Mouse (Mus musculus) lung, adult 18-20 months (tissue): ENCODE results near the gene Pate2.
"Not testable (repeated sequence)": the region's sequence is repeated elsewhere in the genome, so short reads cannot be mapped to it uniquely, and the experiment has no call there.

Experiments
- DNase-seq, 2 experiments: peaks; one replicate each; pipeline ENCODE4 v3.0.0; 2022; ENCODE audit warnings: mixed read lengths in 2 of 2

Pate2 gene

DNA sequence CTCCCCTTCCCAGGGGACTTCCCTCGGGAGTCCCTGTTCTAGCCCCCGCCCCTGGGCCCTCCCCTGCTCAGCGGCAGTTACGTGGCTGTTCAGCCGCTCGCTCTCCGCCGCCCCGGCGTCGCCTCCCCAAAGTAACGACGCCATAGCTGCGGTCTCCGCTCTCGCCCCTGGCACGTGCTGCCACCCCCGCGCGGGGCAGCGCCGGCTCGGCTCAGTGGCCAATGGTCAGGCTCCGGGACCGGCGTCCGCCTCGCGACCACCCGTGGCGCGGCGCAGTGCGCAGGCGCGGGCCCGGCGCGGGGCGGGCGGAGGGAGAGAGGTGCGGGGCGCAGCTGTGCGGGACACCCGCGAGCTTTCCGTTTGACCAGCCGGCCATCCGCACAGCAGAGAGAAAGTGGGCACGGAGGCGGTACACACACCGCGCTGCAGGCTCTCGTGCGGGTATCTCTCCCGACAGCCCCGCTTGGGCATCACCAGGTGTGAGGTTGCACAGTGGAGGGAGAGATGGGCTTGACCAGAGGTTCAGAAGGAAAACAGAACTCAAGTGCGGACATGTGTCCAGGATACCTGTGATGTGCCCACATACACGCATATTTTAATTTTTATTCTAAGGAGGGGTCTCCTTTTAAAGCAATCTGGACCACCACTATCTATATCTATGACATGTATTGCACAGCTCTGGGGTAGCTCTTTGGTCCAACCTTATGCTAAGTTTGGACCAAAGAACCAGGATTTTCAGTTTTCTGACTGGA, 11.7 kb upstream of the Pate2 start, which contains the start of the genes Ddx25 and Pus3:
Gene Ddx25, minus strand, starts transcription at position 272 of the 752 bp plus-strand sequence.
Gene Pus3, plus strand, starts transcription at position 339 of the 752 bp plus-strand sequence.
- no peak for DNase-seq

DNA sequence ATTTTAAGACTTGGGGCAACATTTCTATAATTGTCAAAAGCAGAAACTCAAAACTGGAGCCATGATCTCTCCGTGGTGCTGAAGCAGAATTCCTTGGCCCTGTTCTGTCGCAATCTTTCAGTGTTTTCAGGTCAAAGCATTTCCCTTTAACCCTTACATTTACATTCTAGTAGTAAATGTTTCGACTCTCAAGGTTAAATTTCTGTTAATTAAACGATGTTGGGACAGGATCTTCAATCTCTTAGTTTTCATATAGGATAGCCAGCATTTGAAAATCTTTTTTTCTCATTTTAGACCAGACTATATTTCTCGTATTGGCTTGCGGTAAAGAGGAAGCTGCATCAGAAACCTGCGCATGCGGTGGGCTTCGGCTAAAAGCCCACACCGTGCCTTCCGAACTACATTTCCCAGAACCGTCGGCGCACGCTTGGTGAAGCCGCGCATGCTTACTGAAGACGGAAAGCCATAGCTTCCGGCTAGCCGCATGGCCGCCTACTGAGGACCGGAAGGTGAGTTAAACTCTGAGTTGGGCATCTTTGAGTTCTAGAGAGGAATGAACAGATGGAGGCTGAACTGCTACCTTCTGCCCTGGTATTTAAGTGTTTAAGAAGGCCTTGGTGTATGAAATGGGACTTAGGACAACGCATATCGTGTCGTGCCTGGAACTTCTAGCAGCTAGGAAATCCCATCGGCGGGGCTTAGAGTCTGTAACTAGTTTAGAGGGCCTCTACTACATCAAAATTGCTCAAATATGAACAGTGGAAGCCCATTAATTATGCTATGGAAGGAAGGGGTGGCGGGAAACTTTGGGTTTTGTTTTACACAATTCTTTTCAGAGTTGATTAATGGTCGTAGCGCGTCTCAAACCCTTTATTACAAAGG, 10.8 kb upstream of the Pate2 start:
- DNase-seq = peak; percentile 75 to 77

DNA sequence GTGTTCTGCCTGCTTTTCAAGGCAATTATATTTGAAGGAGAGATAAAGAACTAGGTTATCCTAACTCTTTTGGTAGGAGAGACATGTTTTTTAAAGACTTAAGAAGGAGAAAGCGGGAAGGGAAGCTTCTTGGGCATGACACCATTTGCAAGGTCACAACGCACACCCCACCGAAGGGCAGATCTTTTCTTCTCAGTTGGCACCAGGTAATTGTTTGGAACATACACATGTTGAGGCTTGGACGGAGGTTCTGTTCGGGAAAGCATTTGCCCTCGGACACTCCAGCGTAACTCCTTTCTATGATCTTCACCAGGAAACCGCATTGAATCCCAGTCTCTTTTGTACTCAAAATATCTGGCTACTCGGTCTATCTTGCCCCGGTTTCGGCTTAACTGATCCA, 9.0 kb upstream of the Pate2 start:
- no peak for DNase-seq

DNA sequence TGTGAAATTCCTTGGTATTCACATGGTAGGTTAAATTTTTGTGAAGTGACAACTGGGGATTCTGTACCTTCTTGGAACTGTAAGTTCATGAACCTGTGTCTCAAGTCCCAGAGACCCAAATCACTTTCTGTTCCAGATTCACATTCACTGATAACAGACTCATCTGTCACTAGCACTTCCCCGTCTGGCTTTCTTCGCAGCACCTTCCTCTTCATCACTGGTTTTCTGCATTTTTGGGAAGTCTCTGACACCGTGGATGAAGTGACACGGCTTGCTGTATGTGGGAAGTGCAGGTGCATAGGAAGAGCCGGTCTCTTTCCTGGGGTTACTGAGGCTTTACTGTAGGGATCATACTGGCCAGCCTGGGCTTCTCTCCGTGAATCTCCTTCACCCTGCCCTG, 8.5 kb upstream of the Pate2 start:
- DNase-seq = no peak

DNA sequence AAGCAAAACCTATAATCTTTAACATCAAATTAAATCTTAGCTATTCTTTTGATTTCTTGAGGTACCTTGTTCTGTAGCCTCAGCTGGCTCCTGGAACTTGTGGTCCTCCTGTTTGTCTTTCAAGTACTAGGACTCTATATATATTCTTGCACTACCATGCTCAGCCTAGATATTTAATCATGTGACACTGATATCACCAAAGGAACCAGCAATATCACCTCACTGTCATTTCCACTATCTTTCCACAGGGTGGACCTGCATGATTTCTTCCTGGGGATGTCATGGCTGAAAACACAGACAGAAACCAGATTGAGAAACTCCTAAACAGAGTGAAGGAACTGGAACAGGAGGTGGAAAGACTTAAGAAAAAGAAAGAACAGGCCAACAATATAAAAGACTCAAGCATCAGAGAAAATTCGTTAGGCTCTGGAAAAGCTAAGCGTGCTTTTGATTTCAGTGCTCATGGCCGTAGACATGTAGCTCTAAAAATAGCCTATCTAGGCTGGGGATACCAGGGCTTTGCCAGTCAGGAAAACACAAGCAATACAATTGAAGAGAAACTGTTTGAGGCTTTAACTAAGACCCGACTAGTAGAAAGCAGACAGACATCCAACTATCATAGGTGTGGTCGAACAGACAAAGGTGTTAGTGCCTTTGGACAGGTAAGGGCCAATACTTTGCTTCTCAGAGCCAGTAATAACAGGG, 5.4 kb upstream of the Pate2 start:
- DNase-seq = no peak

DNA sequence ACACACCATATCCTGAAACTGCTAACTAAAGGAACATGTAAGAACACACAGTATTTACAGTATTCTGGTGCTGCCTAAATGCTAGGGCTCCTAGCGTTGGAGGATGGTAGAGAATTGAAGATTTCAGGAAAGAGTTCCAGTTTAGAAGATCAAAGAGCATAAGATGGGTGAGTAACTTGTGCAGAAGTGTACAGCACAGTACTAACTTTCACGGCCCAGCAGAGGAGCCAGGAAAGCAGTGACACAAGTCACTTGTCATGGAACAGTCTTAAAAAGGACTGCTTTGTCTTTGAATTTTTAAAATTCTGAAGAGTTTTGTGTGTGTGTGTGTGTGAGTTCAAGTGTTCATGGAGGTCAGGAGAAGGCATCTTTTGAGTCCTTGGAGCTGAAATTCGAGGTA, 2.1 kb upstream of the Pate2 start:
- DNase-seq = no peak

DNA sequence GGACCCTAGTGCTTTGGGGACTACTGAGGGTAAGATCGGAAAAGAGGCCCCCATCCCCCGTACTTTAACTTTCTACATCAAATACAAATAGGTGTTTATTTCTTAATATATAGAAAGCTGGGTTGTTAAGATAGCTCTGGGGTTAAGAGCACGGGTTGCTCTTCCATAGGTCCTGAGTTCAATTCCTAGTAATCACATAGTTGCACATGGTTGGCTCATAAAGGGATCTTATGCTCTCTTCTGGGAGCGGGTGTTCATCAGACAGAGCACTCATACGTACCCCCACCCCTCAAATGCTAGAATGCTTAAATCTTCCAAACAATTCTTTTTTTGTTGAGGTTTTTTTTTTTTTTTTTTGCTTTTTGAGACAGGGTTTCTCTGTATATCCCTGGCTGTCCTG, 579 bp downstream of the Pate2 start:
- no peak for DNase-seq

DNA sequence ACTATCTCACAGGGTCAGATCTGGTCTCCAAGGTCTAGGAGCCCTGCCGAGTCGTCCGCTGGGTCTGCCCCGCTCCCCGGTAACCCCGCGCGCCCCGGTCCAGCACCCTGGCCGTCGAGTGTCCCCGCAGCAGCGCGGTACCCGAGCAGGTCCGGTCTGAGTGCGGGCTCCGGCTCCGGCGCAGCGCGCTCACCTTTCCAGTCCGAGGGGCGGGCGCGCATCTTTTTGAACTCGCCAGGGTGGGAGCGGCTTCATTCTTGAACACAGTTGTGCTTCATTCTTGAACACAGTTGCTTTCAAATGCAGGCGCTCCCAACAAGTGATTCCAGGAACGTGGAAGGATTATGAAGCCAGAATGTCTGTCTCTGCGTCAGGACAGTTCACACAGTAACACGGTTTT, 4.3 kb downstream of the Pate2 start:
- DNase-seq = no peak

DNA sequence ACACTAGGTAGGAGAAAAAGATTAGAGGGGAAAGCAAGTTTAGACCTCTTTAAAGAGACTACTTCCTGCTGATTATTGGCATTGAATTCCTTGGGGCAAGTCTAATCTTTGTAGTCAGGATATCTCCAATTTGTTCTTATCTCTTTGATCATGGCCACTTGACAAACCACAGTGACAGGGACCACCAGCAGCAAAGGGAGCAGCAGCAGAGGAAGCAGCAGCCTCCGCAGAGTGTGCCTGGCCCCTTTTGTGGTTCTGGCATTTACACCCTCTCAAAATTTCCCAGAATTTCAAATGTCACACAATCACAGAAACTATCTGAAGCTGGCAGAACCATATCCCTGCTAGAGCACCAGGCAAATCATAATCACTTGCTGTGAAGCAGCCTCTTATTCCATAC, 17.6 kb downstream of the Pate2 start:
- DNase-seq = no peak

DNA sequence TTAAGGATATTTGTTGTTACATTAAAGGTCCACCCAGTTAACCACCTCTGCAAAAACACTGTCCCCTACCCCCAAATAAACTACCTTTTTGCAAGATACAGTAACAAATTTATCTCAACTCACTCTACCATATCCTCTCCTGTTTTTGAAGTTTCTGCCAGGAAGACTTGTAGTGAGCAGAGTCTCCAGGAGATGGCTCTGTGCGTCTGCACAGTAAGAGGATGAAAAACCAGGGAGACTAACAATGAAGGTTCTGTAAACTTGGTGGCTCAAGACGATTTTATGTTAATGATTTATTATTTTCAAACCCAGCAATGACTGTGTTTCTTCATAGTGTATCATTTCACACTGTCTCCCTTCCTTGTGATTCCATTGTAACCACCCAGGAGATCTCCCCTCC, 22.8 kb downstream of the Pate2 start:
- DNase-seq = no peak

DNA sequence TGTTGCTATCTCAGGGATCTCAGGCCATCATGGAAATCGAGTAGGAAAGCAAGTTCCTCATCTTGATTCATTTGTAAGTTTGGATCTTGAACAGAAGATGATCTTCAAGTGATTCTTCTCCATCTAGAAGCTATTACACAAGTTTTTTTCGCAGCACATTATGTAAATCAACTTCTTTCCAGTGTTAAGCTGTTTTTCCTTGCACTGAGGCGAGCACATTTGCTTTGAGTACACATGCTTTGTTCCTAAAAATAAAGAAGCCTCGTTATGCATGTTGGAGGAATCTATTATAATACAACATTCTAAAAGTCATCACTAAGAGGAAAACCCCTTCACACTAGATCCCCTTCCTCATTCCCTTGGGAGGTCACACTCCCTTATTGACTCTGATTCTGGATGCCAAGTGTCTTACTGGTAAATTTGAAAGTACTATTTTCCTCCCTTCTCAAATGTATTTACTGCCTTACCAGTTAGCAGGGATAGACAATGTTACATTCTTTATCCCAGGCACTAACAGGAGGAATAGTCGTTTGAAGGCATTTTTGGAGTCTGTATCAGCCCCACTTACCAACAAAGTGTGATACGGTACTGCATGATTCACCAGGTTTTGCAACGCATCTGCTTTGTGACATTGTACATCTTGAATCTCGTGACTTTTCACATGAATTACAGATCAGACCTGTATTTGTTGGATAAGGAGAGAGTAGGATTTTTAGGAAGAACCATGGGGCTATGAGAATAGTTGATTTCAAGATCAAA, 37.7 kb downstream of the Pate2 start:
- DNase-seq = no peak

DNA sequence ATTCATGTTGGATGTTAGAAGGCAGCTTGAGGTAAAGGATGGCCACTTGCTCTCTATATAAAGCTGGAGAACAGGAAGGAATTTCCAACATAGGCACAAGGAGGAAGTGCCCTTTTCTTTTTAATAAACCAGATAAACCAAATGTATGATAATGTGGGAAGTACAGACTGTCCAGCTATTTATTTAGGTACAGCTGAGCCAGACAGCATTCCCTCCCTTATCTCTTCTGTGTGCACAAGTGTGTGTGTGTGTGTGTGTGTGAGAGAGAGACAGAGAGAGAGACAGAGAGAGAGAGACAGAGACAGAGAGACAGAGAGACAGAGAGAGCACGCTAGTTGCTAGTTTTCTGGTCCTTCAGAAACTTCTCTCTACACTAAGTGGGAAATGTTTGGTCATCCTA, 41.8 kb downstream of the Pate2 start, which contains the start of gene Pate4:
Gene Pate4, minus strand, starts transcription at position 101 of the 400 bp plus-strand sequence.
- DNase-seq = no peak

DNA sequence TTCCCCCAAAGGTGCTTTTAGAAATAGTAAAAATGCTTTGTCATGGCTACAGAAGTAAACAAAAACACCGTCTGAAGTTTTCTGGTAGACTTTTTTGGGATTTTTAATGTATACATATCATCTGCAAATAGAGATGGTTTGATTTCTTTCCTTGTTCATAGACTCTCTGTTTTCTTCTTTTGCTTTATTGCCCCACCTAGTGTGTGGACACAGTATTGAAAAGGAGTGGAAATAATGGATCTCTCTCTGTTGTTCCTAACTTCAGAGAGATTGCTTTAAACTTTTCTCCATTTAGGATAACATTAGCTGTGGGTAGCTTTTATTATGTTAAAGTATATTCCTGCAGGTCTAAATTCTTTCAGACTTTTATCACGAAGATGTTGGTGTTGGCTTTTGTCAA, 43.9 kb downstream of the Pate2 start:
- DNase-seq = no peak

DNA sequence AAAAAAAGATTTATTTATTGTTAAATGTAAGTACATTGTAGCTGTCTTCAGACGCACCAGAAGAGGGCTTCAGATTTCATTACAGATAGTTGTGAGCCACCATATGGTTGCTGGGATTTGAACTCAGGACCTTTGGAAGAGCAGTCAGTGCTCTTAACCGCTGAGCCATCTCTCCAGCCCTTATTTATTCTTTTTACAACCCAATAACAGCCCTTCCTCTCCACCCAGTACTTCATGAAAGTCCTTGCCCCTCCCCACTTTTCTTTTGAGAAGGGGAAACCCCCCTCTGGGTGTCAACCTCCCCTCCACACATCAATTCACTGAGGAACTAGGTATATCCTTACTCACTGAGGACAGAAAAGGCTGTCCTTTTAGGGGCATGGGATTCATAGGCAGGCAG, 46.7 kb downstream of the Pate2 start:
- DNase-seq = not testable (repeated sequence)

DNA sequence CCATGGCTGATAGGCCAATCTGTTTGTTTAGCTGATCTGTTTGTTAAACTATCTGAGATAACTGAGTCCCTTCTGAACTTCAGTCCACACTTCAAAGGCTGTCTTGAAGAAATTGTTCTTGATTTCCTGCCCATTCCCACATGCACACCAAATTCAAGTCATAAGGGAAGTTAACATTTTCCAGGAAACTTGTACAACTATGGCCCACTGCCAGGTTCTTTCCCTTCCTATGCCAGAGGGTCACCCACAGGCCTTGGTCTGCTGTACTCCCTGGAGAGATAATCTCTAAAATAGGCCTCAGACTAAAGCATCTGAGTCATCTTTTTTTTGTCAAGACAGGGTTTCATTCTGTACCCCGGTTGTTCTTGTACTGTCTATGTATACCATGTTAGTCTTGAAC, 62.9 kb downstream of the Pate2 start:
- DNase-seq = no peak

DNA sequence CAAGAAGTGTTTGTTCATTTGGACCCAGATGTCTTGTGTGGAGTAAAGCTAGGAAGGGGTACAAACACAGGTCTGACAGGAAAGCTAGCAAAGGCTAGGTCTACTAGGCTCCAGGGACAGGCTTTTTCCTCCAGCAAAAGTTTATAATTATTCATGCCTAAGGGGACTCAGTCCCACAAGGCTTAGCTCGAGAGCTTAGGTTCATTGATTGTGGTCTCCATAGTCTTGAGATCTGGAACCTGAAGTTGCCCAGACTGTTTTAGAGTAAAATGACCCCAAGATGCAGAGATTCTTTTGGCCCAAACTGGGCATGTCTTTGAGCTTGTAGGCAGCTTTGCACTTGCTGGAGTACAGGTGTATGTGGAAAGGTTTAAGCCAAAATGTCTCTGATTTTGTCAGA, 78.0 kb downstream of the Pate2 start, which contains the start of gene Pate3:
Gene Pate3, minus strand, starts transcription at position 101 of the 400 bp plus-strand sequence.
- DNase-seq = no peak

DNA sequence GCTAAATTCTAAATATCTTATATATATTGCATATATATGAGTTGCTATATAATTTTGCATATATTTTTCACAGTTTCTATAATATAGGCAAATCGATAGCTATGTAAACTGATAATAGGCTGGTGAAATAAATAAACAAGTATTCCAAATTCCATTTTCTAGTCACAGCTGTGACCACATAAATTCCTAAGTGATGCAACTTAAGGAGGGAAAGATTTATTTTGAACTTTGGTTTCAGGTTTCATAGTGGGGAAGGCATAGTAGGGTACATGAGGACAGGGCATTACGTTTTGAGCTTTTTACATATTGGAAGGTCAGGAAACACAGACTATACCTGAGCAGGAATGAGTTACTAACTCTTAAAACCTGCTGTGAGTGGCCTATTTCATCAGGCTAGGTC, 103.5 kb downstream of the Pate2 start:
- no peak for DNase-seq

DNA sequence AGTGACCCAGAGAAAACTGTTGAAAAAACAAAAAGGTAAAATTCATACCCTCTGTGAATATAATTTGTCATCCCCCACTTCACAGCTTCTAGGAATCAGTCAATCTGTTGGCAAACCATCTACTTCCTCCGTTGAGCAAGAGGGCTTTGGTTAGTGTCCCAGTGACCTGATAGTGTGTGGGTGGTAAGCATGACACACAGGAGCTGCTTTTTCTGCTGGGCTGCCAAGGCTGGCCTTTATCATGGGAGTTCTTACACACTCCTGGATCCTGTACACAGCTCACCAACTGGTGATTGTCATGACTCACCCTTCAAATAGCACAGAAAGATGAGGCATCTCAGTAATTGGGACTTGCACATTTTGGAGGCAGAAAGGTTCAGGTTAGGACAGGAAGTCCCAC, 116.9 kb downstream of the Pate2 start, which contains the start of gene Pate1:
Gene Pate1, minus strand, starts transcription at position 378 of the 400 bp plus-strand sequence.
- DNase-seq = peak; percentile 29 to 56

DNA sequence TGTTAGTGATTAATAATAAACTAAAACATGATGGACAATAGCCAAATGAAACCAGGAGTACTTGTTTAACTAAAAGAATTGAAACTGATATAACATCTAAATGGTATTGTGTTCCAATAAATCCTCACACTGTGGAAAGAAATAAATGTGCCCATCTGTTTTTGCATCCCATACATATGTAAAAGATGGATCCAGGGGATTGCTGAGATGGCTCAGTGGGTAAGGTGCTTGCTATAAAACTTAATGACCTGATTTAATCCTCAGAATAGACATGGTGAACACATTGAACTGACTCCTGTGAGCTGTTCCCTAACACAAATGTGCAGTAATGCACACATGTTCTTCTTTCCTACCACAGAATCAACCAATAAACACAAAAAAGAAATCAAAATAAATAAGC, 121.8 kb downstream of the Pate2 start:
- no peak for DNase-seq

DNA sequence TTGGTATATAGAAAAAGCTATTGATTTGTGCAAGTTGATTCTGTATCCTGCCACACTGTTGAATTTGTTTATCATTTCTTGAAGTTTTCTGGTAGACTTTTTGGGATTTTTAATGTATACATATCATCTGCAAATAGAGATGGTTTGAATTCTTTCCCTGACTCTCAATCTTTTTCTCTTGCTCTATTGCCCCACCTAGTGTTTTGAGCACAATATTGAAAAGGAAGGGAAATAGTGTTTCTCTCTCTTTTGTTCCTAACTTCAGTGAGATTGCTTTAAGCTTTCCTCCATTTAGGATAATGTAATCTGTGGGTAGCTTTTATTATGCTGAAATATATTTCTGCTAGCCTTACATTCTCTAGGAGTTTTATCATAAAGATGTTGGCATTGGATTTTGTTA, 137.2 kb downstream of the Pate2 start:
- DNase-seq = no peak
